Comparison of ENCODE assay signal across 8 mouse cellular contexts in the genomic region with DNA sequence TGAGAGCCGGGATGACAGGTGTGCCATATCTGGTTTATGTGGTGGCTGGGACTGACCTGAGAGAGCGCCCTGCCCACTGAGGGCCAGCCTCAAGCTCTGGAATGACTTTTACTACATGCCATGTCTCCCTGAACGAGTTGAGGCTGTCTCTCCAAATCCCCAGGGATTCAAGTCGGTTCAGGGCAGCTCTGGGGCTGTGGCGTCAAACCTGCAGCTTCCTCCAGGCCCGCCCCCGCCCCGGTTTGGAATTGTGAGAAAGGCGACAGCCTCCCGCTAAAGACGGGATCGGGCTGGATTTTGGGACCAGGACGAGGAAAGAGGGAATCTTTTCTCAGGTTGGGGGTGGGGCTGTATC. TPM values are rescaled to one million over a fixed set of nuclear protein-coding genes. Genes with fewer than 3 reads are reported as not detected.
DNase-seq lines count a peak whose midpoint lies in the region; ATAC-seq lines count a peak whose summit lies in the region.

No protein-coding gene starts in this region.

- 3% methylated on average over 13 of the region's 13 CpGs for WGBS in hindbrain, embryonic 15.5 days
- WGBS in midbrain, embryonic 13.5 days = 4% methylated on average over 13 of the region's 13 CpGs

- no peak for ATAC-seq in megakaryocyte, adult 5-6 weeks (ENCODE audit: poor library complexity, severe bottlenecking)
- ATAC-seq in hindbrain, embryonic 15.5 days (ENCODE audit: low FRiP score, low read depth) = peak; percentile 47; the same call in 1 of the 2 replicates
- peak; percentile 27 for ATAC-seq in midbrain, embryonic 13.5 days
- no peak for ATAC-seq in granulocyte monocyte progenitor cell, adult 5-6 weeks (replicated peaks; ENCODE audit: poor library complexity, severe bottlenecking)

- peak overlapping the region; percentile 38; the same call in 1 of the 2 replicates for H3K9ac ChIP-seq in hindbrain, embryonic 15.5 days
- H3K9ac ChIP-seq in midbrain, embryonic 13.5 days (replicated peaks) = peak overlapping the region; percentile 34; the same call in 1 of the 2 replicates

- peak overlapping the region; percentile 93 for H3K4me3 ChIP-seq in megakaryocyte, embryonic 14.5 days (replicated peaks)
- peak overlapping the region; percentile 53 for H3K4me3 ChIP-seq in hindbrain, embryonic 15.5 days
- peak overlapping the region; percentile 42 for H3K4me3 ChIP-seq in midbrain, embryonic 13.5 days (replicated peaks)

- H3K27ac ChIP-seq in hindbrain, embryonic 15.5 days (replicated peaks) = no peak overlapping the region
- H3K27ac ChIP-seq in midbrain, embryonic 13.5 days = no peak overlapping the region

- H3K36me3 ChIP-seq in megakaryocyte, embryonic 14.5 days (replicated peaks; ENCODE audit: low read length) = peaks cover 15% of the 10 kb centered on the region
- no peaks in the 10 kb centered on the region for H3K36me3 ChIP-seq in hindbrain, embryonic 15.5 days
- H3K36me3 ChIP-seq in midbrain, embryonic 13.5 days = no peaks in the 10 kb centered on the region

- peak; percentile 49 for DNase-seq in adrenal gland, adult 2 months
- no peak for DNase-seq in adrenal gland, adult 18-20 months (ENCODE audit: low spot score in 2 of 2)
- no peak for DNase-seq in spleen, adult 12 weeks (ENCODE audit: low spot score)

- H3K27me3 ChIP-seq in megakaryocyte, embryonic 14.5 days (replicated peaks) = no peaks in the 10 kb centered on the region
- peaks cover 13% of the 10 kb centered on the region for H3K27me3 ChIP-seq in hindbrain, embryonic 15.5 days
- H3K27me3 ChIP-seq in midbrain, embryonic 13.5 days = peaks cover 58% of the 10 kb centered on the region

- no peaks in the 10 kb centered on the region for H3K9me3 ChIP-seq in megakaryocyte, embryonic 14.5 days
- no peaks in the 10 kb centered on the region for H3K9me3 ChIP-seq in hindbrain, embryonic 15.5 days
- no peaks in the 10 kb centered on the region for H3K9me3 ChIP-seq in midbrain, embryonic 13.5 days

- H3K4me2 ChIP-seq in hindbrain, embryonic 15.5 days = peak overlapping the region; percentile 75
- peak overlapping the region; percentile 64 for H3K4me2 ChIP-seq in midbrain, embryonic 13.5 days (replicated peaks)

- peaks cover 82% of the 10 kb centered on the region for H3K4me1 ChIP-seq in megakaryocyte, embryonic 14.5 days
- H3K4me1 ChIP-seq in hindbrain, embryonic 15.5 days (replicated peaks) = peaks cover 26% of the 10 kb centered on the region
- peaks cover 24% of the 10 kb centered on the region for H3K4me1 ChIP-seq in midbrain, embryonic 13.5 days (replicated peaks)

RNA-seq across cellular contexts. Expression of gene Vav1, which starts 2.9 kb away (rescaled TPM):
- total RNA-seq in adrenal gland, adult 2 months (2021) = 1 to 10 TPM; 2.0 to 4.3 TPM
- 1.1 and 1.3 TPM in 2 replicates for polyA plus RNA-seq in adrenal gland, adult 2 months (2012; rRNA removed)
- total RNA-seq in adrenal gland, adult 18-20 months (2021) = 1 to 10 TPM; 2.6 to 4.0 TPM
- 34.6 and 164 TPM in 2 replicates for polyA plus RNA-seq in megakaryocyte, embryonic 14.5 days (2012; ENCODE audit: insufficient read depth, low replicate concordance)
- total RNA-seq in megakaryocyte, adult 5-6 weeks (2015) = 84.7 and 92.2 TPM in 2 replicates
- total RNA-seq in megakaryocyte, adult 5-6 weeks (2017) = 307 and 321 TPM in 2 replicates
- polyA plus RNA-seq in hindbrain, embryonic 15.5 days (2015; fragmentation: Nextera tagmentation; extraction: Ambion mirVana) = 1.7 and 1.8 TPM in 2 replicates
- polyA plus RNA-seq in midbrain, embryonic 13.5 days (2015; fragmentation: Nextera tagmentation; extraction: Ambion mirVana) = 1.2 and 1.3 TPM in 2 replicates
- 139 and 141 TPM in 2 replicates for total RNA-seq in granulocyte monocyte progenitor cell, adult 5-6 weeks (2014; fragmentation: Nextera tagmentation)
- total RNA-seq in granulocyte monocyte progenitor cell, adult 5-6 weeks (2017) = 284 and 301 TPM in 2 replicates

RNA-seq across cellular contexts. Expression of gene Trip10, which starts 26.7 kb away (rescaled TPM):
- total RNA-seq in adrenal gland, adult 2 months (2021) = 10 to 100 TPM; 44.5 to 51.5 TPM
- 25.2 and 28.2 TPM in 2 replicates for polyA plus RNA-seq in adrenal gland, adult 2 months (2012; rRNA removed)
- total RNA-seq in adrenal gland, adult 18-20 months (2021) = 10 to 100 TPM; 53.4 to 61.0 TPM
- 25.4 and 45.7 TPM in 2 replicates for polyA plus RNA-seq in megakaryocyte, embryonic 14.5 days (2012; ENCODE audit: insufficient read depth, low replicate concordance)
- 3.6 and 5.4 TPM in 2 replicates for total RNA-seq in megakaryocyte, adult 5-6 weeks (2015)
- 9.0 and 9.4 TPM in 2 replicates for total RNA-seq in megakaryocyte, adult 5-6 weeks (2017)
- polyA plus RNA-seq in hindbrain, embryonic 15.5 days (2015; fragmentation: Nextera tagmentation; extraction: Ambion mirVana) = 10.4 and 11.6 TPM in 2 replicates
- 12.3 and 13.7 TPM in 2 replicates for polyA plus RNA-seq in midbrain, embryonic 13.5 days (2015; fragmentation: Nextera tagmentation; extraction: Ambion mirVana)
- 8.3 and 9.9 TPM in 2 replicates for total RNA-seq in granulocyte monocyte progenitor cell, adult 5-6 weeks (2014; fragmentation: Nextera tagmentation)
- total RNA-seq in granulocyte monocyte progenitor cell, adult 5-6 weeks (2017) = 5.6 and 8.6 TPM in 2 replicates

RNA-seq across cellular contexts. Expression of gene Gpr108, which starts 27.7 kb away (rescaled TPM):
- total RNA-seq in adrenal gland, adult 2 months (2021) = 10 to 100 TPM; 85.1 to 89.5 TPM
- polyA plus RNA-seq in adrenal gland, adult 2 months (2012; rRNA removed) = 79.7 and 82.5 TPM in 2 replicates
- 10 to 100 TPM; 72.4 to 89.6 TPM for total RNA-seq in adrenal gland, adult 18-20 months (2021)
- polyA plus RNA-seq in megakaryocyte, embryonic 14.5 days (2012; ENCODE audit: insufficient read depth, low replicate concordance) = 30.6 and 33.1 TPM in 2 replicates
- total RNA-seq in megakaryocyte, adult 5-6 weeks (2015) = 36.6 and 39.1 TPM in 2 replicates
- 36.6 and 37.7 TPM in 2 replicates for total RNA-seq in megakaryocyte, adult 5-6 weeks (2017)
- 22.3 and 24.0 TPM in 2 replicates for polyA plus RNA-seq in hindbrain, embryonic 15.5 days (2015; fragmentation: Nextera tagmentation; extraction: Ambion mirVana)
- 19.6 and 20.6 TPM in 2 replicates for polyA plus RNA-seq in midbrain, embryonic 13.5 days (2015; fragmentation: Nextera tagmentation; extraction: Ambion mirVana)
- 26.6 and 27.2 TPM in 2 replicates for total RNA-seq in granulocyte monocyte progenitor cell, adult 5-6 weeks (2014; fragmentation: Nextera tagmentation)
- 18.9 and 20.9 TPM in 2 replicates for total RNA-seq in granulocyte monocyte progenitor cell, adult 5-6 weeks (2017)

RNA-seq across cellular contexts. Expression of gene C3, which starts 48.0 kb away (rescaled TPM):
- 1,000 to 10,000 TPM in 1 of 2 experiments, 100 to 1,000 TPM in 1; 382 to 3,178 TPM for total RNA-seq in adrenal gland, adult 2 months (2021)
- 222 and 767 TPM in 2 replicates for polyA plus RNA-seq in adrenal gland, adult 2 months (2012; rRNA removed)
- 100 to 1,000 TPM; 184 to 696 TPM for total RNA-seq in adrenal gland, adult 18-20 months (2021)
- polyA plus RNA-seq in megakaryocyte, embryonic 14.5 days (2012; ENCODE audit: insufficient read depth, low replicate concordance) = 0.52 and 16.6 TPM in 2 replicates
- 699 and 776 TPM in 2 replicates for total RNA-seq in megakaryocyte, adult 5-6 weeks (2015)
- total RNA-seq in megakaryocyte, adult 5-6 weeks (2017) = 1,145 and 1,156 TPM in 2 replicates
- polyA plus RNA-seq in hindbrain, embryonic 15.5 days (2015; fragmentation: Nextera tagmentation; extraction: Ambion mirVana) = 1.2 and 1.9 TPM in 2 replicates
- 0.34 and 1.1 TPM in 2 replicates for polyA plus RNA-seq in midbrain, embryonic 13.5 days (2015; fragmentation: Nextera tagmentation; extraction: Ambion mirVana)
- 59.6 and 67.4 TPM in 2 replicates for total RNA-seq in granulocyte monocyte progenitor cell, adult 5-6 weeks (2014; fragmentation: Nextera tagmentation)
- total RNA-seq in granulocyte monocyte progenitor cell, adult 5-6 weeks (2017) = 146 and 183 TPM in 2 replicates

Comparison
In these comparisons a context has a peak if more than half of its experiments do, and no peak if none do; other contexts are left out.
1. H3K4me3 ChIP-seq: peak in every context shown above with its lines; median percentile 93 in megakaryocyte, embryonic 14.5 days; 53 in hindbrain, embryonic 15.5 days; 42 in midbrain, embryonic 13.5 days.
2. ATAC-seq: peak in hindbrain, embryonic 15.5 days (single experiment) and midbrain, embryonic 13.5 days (single experiment); none in megakaryocyte, adult 5-6 weeks (single experiment) and granulocyte monocyte progenitor cell, adult 5-6 weeks (single experiment).
3. RNA of gene Vav1, which starts 2.9 kb away (total RNA-seq): 84.7 to 321 TPM in megakaryocyte, adult 5-6 weeks and 139 to 301 TPM in granulocyte monocyte progenitor cell, adult 5-6 weeks; 2.0 to 4.3 TPM in adrenal gland, adult 2 months and 2.6 to 4.0 TPM in adrenal gland, adult 18-20 months; every median in the first group is over 10 times any median in the second.
4. RNA of gene Trip10, which starts 26.7 kb away (total RNA-seq): 53.4 to 61.0 TPM in adrenal gland, adult 18-20 months and 44.5 to 51.5 TPM in adrenal gland, adult 2 months; 5.6 to 9.9 TPM in granulocyte monocyte progenitor cell, adult 5-6 weeks and 3.6 to 9.4 TPM in megakaryocyte, adult 5-6 weeks; every median in the first group is over 4 times any median in the second.